Mouse (Mus musculus) small intestine, adult 2 months (tissue): ENCODE measurements around the gene Lgals3bp.

Experiments used
- CTCF ChIP-seq: fragments of 200-500 bp; IDR thresholded peaks from 2 replicates; pipeline ENCODE4 v1.5.1; 2012; ENCODE audit warnings: low read depth, mild to moderate bottlenecking, control low read depth, inconsistent platforms, low read length, moderate library complexity, mixed read lengths; ENCODE audit not compliant: insufficient replicate concordance, insufficient read length; ENCODE audit errors: extremely low read depth
- POLR2A ChIP-seq: fragments of 200-500 bp; IDR thresholded peaks from 2 replicates; pipeline ENCODE4 v1.6.1; 2012; ENCODE audit warnings: low read depth, mild to moderate bottlenecking, control low read depth, inconsistent platforms, low read length, moderate library complexity

DNA sequence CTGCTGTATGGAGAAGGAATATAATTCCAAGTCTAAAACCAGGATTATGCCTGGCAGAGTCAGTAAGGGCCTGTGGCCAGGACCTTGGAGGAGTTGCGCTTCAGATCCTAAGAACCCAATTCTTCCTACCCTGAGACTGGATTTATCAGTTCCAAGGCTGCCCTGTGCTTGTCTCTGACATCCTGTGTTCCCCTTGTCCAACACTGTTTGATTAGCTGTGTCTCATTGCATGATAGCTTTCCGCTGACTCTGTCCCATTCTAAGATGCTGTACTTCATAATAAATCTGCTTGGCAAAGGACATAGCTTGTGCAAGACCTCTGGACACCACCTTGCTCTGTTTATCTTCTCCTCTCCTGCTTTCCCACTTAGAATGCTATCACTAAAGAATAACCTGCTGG is 54.5 kb downstream of the Lgals3bp start:
- no peak for TF ChIP-seq CTCF
- no peak for TF ChIP-seq POLR2A
